Mouse (Mus musculus) mouse trophoblast stem cell (cell line): Measurements from ENCODE around the gene C1qtnf9.

ENCODE experiments used
- in situ Hi-C, 2 experiments: fragments of 300-500 bp; cut with MseI, MboI; formaldehyde crosslinking; loops; 2 replicates in 1 of 2; 3 replicates in 1 of 2; pipeline ENCODE4 v1.15.1; 2025

Gene C1qtnf9

DNA sequence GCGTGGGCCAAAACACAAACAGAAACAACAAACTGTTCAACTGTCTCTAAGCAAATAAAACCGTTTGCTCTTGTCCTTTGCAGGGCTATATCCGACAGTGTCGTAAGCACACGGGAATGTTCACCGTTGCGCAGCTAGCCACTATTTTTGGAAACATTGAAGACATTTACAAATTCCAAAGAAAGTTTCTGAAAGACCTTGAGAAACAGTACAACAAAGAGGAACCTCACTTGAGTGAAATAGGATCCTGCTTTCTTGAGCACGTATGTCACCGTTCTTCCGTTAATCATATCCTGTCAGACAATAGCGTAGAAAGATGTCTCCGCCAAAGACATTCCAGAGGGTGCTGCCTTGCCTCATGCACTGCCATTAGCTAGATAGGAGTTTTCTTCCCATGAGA lies 18.1 kb upstream of the C1qtnf9 start:
- in situ Hi-C loops = no loop called here

DNA sequence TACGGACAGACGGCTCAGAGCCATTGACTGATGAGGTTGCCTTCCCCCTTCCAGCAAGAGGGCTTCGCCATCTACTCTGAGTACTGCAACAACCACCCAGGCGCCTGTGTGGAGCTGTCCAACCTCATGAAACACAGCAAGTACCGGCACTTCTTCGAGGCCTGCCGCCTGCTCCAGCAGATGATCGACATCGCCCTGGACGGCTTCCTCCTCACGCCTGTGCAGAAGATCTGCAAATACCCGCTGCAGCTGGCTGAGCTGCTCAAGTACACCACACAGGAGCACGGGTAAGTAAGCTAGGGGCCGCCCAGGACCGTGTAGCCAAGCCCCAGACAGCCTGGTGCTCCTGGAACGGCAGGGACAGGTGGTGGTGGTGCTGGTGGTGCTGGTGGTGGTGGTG lies 16.4 kb upstream of the C1qtnf9 start:
- in situ Hi-C loops = no loop called here

DNA sequence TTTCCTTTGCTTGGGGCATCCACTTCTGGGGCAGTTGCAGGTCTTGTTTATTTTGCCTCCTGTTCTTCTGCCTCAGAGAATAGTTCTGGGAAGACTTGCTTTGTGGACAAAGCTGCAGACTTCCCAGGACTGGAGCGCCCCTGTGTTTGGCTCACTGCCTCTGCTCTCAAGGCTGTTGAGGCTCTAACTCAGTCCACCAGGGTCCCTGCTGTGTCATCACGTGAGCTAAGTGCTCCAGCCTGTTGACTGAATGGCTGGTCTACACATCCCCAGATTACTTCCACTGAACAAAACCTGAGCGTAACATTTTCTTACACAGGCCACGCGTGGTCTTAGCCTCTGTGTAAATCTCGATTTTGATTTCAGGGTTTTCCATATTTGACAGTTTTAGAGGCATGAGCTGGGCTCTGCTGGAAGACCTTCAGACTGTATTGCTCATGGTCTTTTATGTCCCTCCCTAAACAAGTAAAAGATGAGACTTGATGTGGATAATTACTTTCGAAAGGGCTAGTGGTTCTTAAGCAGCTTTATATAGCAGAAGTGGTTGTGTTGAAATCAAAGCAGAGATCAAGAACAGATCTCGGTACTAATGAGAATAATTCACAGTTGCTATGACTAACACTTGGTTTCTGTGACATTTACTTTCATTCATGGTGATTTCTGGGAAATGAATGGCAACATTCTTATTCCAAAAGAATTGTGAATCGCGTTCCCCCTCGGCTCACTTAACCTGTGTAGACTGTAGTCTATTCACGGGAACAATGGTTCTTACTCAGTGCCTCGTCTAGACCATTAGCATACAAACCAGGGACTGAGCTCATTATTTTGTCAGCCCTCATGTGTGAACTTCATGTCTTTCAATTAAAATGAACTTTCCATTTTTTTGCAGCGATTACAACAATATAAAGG lies 14.8 kb upstream of the C1qtnf9 start:
- in situ Hi-C loops = no loop called here

DNA sequence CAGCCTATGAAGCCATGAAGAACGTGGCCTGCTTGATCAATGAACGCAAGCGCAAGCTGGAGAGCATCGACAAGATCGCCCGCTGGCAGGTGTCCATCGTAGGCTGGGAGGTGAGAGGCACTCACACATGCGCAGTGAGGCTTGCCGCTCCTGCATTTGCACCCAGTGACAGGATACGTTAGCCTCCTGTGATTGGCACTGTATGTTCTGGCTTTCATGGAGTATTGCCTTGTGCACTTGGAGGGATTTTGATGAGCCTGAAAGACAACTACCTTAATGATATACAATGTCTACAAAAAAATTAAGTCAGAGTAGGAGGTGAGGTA lies 14.2 kb upstream of the C1qtnf9 start:
- in situ Hi-C loops = no loop called here

DNA sequence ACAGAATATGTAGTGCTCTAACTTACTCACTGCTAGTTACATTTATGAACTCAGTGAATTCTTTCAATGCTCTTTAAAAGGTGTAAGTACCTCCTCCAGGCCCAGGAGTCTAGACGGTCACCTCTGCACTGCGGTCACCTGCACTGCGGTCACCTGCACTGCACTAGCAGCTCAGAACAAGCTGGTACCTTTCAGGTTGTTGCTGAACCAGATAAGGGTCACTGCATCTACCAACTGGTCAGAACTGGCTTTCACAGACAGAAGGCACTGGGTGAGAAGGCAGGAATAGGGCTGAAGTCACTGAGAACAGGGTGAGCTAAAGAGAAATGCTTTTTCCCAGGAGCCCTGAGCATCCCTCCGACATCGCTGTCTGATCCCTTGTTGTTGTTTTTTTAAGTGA lies 13.3 kb upstream of the C1qtnf9 start:
- in situ Hi-C loops = no loop called here

DNA sequence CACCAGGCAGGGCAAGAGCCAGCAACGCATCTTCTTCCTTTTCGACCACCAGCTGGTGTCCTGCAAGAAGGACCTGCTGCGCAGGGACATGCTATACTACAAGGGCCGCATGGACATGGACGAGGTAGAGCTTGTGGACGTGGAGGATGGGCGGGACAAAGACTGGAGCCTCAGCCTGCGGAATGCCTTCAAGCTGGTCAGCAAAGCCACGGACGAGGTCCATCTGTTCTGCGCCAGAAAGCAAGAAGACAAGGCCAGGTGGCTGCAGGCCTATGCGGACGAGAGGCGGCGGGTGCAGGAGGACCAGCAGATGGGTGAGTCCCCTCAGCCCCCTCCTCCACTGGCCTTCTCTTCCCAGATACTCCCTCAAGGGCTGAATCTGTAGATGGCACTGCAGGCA lies 11.7 kb upstream of the C1qtnf9 start:
- in situ Hi-C loops = no loop called here

DNA sequence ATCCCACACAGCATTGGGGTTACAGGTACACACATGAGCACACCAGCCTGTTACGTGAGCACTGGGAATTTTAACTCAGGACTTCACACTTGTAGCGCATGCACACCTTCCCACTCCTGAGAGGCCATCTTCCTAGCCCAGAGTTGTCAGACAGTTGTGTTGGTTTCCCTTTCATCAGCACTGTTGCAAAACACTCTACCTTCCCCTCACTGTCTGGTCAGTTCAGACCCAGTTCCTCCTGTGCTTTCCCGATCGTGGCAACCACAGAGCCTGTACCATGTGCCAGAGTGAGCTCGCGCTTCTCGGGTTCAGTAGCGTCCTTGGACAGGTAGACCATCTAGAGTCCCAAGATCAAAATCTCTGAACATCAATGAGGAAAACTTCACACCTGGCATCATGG lies 10.7 kb upstream of the C1qtnf9 start:
- in situ Hi-C loops = no loop called here

DNA sequence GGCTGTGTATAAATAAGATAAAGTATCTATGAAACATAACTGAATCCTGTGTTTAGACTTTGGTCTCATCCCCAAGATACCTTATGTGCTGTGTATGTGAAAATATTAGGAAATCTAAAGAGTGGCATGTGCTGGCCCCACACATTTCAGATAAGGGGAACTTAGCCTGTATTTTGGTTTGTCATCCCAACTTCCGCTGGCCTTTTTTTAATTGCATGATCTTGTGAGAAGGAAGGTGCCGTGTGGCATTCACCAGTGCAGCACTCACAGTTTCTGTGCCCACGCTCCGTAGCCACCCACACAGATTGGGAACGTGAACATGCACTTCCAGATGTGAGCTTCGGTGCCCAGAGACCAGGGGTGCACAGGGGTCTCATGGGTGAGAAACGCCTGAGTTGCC lies 10.2 kb upstream of the C1qtnf9 start:
- in situ Hi-C loops = no loop called here

DNA sequence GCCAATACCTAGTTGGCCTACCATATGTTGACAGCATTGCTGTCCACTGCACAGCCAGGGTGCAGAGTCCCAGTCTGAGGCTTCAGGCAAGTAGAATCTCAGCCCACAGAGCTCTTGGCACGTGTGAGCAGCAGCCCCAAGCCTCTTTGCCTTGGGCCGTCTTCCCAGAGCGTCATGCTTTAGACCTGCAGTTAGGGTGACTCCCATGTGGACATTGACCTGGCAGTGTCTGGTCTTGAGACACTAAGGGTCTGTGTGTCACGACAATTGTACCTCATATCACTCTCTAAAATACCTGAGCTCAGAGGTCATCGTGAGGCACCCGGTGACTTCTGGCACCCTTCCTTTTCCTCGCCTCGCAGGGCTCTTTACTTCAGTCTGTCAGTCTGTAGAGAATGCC lies 8.8 kb upstream of the C1qtnf9 start:
- in situ Hi-C loops = no loop called here

DNA sequence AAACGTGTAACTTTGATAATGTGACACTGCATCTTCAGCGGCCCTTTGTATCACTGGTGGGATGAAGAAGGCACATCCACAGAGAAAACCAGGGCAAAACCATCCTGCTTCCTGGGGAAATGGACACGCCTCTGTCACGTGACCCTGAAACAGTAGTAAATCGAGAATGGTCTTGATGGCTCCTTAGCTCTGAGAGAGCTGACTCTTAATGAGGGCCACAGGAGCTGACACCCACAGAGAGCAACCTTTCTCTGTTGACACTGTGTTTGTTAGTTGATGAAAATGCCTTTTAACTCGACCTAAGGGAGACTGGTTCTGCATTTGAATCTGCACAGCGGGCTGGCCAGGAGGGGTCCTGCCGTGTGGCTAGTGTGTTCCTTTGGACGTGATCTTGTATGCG lies 6.1 kb upstream of the C1qtnf9 start:
- in situ Hi-C loops = loop anchor here (10.0 kb wide), 1 partner anchor 247 kb away; no protein-coding TSS in a partner anchor

DNA sequence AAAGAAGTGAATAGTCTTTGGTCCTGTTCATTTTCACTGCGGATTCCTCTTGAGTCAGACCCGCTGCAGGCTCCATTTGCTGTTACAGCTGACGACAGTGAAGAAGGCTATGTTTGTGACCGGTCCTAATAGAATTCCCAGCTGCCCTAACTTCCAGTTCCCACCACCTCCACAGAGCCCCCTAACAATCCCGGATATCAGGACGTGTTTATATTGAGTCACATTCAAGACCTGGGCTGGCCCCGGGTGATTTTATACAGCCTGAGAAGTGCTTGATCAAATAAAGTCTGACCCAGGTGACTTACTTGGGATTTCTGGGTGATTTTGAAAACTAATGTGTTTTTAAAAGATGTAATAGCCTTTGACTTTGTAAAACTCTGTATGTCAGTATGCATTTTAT lies 5.2 kb upstream of the C1qtnf9 start:
- in situ Hi-C loops = loop anchor here (10.0 kb wide), 1 partner anchor 248 kb away; no protein-coding TSS in a partner anchor

DNA sequence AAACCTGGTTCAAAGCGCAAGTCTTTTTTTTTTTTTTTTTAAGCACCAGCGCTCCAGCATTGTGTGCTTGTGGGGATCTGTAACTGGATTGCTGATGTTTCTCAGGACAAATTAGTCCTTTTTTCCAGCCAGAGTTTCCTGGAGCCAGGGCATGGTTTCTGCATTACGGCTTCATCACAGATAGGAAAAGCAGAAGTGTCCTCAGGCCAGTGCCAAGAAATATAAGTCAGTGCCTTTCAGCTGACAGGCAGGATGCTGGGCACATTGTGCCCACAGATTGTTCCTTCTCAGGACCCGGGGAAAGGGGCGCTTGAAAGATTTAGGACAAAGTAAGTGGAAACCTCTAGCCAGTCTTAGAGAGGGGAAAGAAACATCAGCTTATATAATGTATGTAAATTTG lies 4.2 kb upstream of the C1qtnf9 start:
- in situ Hi-C loops = loop anchor here (10.0 kb wide), 1 partner anchor 249 kb away; no protein-coding TSS in a partner anchor

DNA sequence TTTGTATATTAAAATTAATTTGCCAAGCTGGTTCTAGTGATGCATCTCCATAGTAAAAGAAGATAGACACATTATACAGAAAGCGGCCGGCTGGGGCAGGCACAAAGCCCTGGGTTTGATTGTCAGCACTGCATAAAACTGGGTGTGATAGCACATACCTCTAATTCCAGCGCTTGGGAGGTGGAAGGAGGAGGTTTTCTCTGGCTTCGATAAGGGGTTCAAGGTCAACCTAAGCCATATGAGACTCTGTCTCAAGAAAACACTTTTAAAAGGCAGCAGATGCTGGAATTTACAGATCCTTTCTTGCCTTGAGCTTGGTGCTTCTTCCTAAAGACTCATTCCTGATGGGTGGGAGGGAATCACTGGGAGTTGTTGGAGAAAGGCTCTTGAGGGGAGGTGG lies 3.4 kb upstream of the C1qtnf9 start:
- in situ Hi-C loops = loop anchor here (10.0 kb wide), 1 partner anchor 250 kb away; no protein-coding TSS in a partner anchor

DNA sequence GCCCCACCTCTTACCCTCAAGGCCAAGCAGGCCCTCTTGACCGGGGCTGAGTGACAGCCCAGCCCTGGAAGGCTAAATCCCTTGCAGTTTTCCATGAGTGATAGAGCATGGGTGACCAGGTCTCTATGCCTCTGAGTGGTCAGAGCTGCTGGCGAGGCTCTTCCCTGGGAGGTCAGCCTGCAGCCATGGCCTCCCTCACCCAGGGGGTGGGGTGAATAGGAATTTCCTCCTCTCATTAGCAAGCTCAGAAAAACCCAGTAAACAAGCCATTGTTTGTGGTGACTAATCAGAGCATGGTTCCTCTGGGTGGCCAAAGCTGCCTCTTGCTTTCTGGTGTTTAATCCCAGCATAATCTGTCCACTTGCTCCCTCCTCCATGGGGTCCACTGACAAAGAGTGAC lies 2.9 kb upstream of the C1qtnf9 start:
- in situ Hi-C loops = loop anchor here (10.0 kb wide), 1 partner anchor 250 kb away; no protein-coding TSS in a partner anchor

DNA sequence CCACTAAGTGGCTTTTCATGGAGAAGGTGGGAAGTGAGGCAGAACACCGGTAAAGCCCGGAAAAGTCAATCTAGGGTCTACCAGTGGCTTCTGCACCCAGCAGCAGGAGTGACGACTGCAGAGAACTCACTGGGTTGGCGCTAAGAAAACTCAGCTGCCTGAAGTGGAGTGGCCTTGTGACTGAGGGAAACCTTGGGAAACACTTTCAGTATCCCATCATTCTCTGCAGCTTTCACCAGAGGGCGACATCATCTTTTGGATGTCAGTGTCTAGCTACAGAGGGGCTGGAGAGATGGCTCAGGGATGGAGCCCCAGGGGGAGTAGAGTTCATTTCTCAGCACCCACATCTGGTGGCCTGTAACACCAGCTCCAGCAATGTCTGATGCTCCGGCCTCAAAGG lies 1.4 kb downstream of the C1qtnf9 start:
- in situ Hi-C loops = loop anchor here (10.0 kb wide), 1 partner anchor 255 kb away; no protein-coding TSS in a partner anchor

DNA sequence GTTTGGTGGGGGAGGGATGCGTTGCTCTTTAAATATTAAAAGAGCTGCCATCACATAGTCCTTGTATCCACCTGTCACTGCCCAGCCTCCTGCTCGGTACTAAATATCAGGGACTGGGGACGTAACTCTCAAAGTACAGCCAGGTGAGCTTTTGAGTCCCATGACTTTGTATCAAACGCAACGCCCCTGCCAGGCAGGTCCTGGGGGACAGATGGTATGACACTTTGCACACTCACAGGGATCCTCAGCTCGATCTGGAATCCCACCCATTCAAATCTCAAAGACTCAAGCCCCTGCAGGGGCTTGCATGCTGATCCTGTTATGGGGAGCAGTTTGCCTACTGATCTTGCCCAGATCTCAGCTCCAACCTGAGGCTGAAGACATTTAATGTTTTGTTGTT lies 2.7 kb downstream of the C1qtnf9 start:
- in situ Hi-C loops = no loop called here

DNA sequence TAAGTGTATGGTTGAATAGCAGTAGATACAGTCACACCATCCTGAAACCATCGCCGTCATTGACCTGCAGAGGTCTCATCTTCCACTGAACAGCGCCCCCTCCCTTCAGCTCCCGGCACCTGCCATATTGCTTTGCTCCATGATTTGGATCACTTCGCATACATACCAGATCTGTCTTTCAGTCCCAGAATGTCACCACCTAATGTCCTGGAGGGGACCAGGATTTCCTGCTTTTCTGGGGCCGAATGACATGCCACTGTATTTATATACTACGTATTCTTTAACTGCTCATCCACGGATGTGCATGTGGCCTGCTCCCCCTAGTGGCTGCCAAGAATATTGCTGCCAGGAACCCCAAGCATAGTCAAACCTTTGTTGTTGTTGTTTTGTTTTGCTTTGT lies 3.1 kb downstream of the C1qtnf9 start:
- in situ Hi-C loops = no loop called here

DNA sequence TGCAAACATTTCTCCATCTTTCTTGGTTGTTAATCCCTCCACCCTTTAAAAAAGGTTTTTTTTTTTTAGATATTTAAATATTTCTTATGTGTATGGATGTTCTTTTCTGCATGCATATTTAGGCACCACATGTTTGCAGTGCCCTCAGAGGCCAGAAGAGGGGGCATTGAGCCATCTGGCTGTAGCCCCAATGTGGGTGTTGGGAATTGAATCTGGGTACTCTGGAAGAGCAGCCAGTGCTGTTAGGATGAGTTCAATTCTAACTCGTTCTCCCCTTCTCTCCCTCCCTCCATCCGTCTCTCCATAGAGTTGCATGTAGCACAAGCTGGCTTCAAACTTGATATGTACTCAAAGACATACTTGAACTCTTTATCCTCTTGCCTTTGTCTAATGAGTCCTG lies 5.5 kb downstream of the C1qtnf9 start:
- in situ Hi-C loops = no loop called here

DNA sequence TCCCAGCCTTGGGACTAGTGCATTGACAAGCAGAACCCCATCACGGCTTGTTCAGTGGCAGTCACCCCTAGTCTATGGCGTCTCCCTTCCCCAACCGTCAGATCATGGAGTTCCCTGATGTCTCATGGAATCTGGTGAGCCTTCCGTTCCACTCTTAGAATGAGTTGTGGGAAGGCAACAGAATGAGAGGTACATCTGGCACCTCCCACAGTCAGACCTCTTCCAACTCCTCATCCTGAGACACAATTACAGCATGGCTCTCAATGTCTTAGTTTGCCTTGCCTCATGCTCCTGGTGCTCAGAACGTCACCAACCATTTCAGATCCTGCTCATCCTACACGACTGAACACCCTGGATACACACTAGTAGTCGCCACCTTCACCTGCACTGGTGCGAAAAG lies 8.6 kb downstream of the C1qtnf9 start:
- in situ Hi-C loops = no loop called here

DNA sequence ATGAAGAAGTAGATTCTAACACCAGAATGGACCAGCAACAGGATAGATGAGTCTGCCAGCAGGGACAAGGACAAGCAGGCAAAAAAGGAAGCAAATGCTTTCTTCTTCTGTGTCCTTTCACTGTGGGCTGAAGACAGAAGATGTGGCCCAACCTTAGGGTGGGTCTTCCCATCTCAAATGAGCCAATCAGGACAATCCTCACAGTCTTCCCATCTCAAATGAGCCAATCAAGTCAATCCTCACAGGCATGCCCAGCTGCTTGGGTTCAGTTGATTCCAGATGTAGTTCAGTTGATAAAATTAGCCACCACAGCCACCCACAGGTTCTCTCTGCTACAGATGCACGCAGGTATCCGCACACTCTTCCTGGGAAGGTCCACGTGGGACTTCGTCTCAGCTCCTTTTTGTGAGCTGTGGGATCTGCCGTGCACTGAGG lies 9.6 kb downstream of the C1qtnf9 start:
- in situ Hi-C loops = no loop called here

DNA sequence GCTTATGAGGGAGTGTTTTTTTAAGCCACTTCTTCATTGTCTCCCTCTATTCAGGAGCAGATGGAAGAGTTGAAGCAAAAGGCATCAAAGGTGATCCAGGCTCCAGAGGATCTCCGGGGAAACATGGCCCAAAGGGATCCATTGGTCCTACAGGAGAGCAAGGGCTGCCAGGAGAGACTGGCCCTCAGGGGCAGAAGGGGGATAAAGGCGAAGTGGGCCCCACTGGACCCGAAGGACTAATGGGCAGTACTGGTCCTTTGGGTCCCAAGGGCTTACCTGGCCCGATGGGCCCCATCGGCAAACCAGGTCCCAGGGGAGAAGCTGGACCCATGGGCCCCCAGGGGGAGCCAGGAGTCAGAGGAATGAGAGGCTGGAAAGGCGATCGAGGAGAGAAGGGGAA lies 11.3 kb downstream of the C1qtnf9 start:
- in situ Hi-C loops = no loop called here

DNA sequence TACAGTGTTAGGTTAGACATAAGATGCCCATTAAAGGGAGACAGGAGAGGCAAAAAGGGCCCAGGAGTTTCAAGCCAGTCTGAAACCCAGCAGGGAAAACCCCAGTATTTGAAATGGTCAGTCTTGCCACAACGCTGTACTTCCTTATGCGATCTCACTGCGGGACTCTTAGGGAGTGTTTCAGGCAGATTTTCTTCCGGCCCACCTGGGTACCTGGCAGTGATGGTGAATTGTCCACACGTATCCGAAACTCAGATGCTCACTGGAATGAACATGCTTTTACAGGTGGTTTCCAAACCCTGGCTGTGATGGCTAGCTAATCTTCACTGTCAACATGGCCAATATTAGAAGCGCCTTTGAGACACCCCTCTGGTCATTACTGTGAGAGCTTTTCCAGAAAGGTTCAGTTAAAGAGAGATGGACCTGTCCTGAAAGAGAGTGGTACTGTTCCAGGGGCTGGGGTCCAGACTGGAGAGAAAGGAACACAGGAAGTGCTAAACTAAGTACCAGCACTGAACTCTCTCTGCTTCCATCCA lies 14.3 kb downstream of the C1qtnf9 start:
- in situ Hi-C loops = no loop called here

DNA sequence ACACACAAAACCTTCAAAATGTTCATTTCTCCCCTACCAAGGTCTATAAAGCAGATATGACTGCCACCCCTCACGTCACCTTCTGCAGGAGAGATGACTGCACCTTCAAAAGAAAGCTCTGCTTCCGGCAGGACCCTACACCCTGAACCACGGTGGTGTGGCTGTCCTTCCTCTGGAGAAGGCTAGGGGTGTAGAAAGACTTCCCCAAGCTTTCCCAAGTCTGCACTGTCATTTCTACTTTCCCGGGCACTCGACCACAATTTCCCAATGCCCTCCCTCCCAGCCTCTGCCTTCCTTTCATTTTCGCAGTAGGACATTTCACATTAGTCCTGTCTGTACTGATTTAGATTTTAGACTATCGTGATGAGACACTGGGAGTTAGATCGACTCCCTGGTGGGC lies 15.3 kb downstream of the C1qtnf9 start:
- in situ Hi-C loops = no loop called here
